Mouse (Mus musculus): ENCODE data around the gene Slc17a4.

- TF ChIP-seq CTCF (IDR thresholded peaks at IDR 0.05; ENCODE audit: low read depth) = no peak
- TF ChIP-seq EP300 (IDR thresholded peaks at IDR 0.05; ENCODE audit: low read depth) = no peak
These were observed 27.6 kb downstream of the Slc17a4 start for GRCm38 (mm10) chr13:23887026-23887725.
